Mouse (Mus musculus) liver, postnatal 0 days (tissue): ENCODE measurements at regions not wholly inside any gene's neighbourhood (a gene's known extent, or its start where the extent isn't known, plus 50 kb on each side); places are given as distances from the start of the nearest gene placed in this dataset.

Source experiments
- CTCF ChIP-seq: sonication (generic); IDR thresholded peaks from 2 replicates; pipeline ENCODE4 v1.5.1; 2016; ENCODE audit warnings: antibody characterized with exemption, low read depth
- EP300 ChIP-seq: IDR thresholded peaks from 2 replicates; pipeline ENCODE4 v1.6.1; 2016; ENCODE audit warnings: antibody characterized with exemption, low read depth, mild to moderate bottlenecking

GRCm38 (mm10) chr6:67163947-67164346, 74.0 kb upstream of the Serbp1 start:
- TF ChIP-seq CTCF, result no peak
- no peak for TF ChIP-seq EP300
